Mouse (Mus musculus) MEL-GATA-1-ER (cell line): Measurements from ENCODE around the gene Phex.
A peak's percentile ranks its signal among the peaks of the same experiment; 100 is the strongest.

Experiments used
- DNase-seq: peaks from one replicate; pipeline ENCODE4 v3.0.0-alpha.2; 2012; ENCODE audit warnings: low read depth; ENCODE audit errors: extremely low read depth

Gene Phex

GRCm38 (mm10) chrX:157415212-157415611 is at the start of gene Phex:
Gene Phex (minus strand): TSS chrX:157415312.
- DNase-seq, result no peak

DNA sequence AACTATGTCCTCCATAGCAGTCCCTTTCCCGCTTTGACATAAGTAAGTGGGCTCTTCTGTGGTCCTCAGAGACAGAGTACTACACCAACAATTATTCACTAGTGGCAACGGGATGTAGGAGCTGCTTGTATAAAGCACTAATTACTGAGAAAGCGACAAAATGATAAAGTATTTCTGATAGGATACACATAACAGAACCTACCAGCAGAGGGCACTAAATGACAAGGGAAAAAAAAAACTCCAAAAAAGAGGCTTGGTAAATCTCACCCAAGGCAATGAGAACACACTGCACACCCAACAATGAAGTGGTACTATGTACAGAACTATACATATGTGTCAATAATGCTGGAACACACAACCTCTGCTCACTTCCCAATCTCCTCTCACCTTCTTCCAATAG is 47.6 kb upstream of the Phex start:
- DNase-seq, result no peak

DNA sequence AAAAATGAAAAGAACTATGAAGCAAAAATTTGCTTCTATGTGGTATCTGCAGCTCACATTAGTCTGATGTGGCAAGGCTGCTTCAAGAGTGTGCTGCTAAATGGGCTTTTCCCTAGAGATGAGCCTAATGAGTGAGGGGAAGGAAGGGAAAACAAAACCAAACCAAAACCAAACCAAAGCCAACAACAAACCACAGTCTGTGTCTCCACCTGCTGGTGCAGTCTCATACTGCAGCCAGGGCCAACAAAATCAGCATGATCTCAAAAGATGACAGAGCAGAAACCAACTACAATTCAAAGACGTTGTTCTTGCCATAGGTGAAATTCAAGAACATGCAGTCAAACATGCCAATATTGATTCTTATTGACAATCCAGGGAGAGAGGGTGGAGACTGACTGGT is 39.3 kb upstream of the Phex start:
- DNase-seq, result peak; percentile 30

- no peak for DNase-seq
These were observed 33.9 kb upstream of the Phex start for GRCm38 (mm10) chrX:157449000-157449399.

GRCm38 (mm10) chrX:157447431-157447830 is 32.3 kb upstream of the Phex start:
- DNase-seq, result no peak

DNA sequence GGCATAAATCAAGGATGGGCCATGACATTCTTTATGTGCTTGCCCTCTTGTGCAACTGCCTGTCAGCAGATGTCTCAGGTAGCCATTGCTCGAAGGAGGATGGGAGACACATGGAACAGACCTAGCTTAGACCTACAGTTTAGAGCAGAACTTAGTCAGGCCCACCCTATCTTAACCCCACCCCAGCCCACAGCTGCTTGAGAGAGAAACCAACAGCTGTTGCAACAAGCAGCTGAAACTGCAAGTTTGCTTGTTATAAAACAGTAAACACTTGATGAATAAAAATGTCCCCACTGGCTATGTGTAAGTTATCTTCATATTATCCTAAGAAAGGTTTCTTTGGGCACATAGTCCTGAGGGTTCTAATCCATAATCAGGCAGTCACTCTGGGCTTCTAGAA is 19.7 kb upstream of the Phex start:
- no peak for DNase-seq

DNA sequence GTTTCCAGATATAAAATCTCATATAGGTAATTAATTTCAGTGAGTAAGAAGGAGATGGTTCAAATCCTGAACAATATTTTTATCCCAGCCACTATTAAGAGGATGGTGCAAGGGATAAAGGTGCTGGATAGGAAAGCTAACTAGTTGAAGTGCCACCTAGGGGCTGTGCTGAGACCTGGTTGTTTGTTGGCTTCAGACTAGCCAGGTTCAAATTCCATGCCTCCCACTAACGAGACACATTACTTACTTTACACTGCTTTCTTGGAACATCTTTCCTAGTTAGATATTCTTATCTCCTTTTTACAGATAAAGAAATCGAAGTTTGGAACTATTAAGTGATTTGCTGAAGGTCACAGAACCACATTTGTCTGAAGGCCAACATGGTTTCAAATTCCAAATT is 4.3 kb upstream of the Phex start:
- DNase-seq, result no peak

- no peak for DNase-seq
These were observed 10.2 kb downstream of the Phex start for GRCm38 (mm10) chrX:157404919-157405318.

- DNase-seq, result no peak
These were observed 23.9 kb downstream of the Phex start for GRCm38 (mm10) chrX:157391241-157391640.

DNA sequence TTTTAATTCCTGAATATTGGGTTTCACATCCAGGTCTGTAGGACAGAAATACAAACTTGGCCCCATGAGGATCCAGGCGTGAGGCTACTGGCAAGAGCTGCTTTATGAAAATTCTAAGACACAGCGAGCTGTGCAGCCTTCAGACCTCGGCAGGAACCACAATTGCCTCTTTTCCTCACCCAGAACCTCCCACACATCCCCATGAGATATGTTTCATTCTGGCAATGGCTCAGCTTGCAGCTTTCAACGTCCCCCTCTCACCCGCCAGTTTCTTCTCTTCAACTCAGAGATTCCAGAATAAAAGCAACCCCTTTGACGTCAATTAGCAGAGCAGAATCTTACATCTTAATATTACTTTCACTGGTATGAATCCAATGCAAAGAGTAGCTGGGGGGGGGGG is 25.0 kb downstream of the Phex start:
- no peak for DNase-seq

GRCm38 (mm10) chrX:157388419-157388818 is 26.7 kb downstream of the Phex start:
- DNase-seq, result no peak

- DNase-seq, result no peak
These were observed 28.1 kb downstream of the Phex start for GRCm38 (mm10) chrX:157387025-157387424.

DNA sequence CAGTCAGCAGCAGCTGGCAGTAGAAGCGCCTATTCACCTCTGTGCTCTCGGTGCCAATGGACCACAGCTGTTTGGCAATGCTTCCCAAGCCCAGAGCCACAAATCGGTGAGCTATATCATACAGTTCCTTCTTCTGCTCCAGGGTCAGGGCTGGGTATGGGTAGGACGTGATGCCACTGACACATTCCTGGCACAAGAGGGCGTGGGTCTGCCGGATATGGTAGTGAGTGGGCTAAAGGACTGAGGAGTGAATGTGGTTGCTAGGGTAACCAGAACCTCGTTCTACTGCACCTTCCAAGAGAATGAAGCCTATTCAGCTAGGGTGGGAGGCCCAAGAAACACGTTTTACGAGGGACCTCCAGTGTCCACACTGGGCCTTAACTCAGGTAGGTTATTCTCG is 36.3 kb downstream of the Phex start:
- DNase-seq, result no peak

DNA sequence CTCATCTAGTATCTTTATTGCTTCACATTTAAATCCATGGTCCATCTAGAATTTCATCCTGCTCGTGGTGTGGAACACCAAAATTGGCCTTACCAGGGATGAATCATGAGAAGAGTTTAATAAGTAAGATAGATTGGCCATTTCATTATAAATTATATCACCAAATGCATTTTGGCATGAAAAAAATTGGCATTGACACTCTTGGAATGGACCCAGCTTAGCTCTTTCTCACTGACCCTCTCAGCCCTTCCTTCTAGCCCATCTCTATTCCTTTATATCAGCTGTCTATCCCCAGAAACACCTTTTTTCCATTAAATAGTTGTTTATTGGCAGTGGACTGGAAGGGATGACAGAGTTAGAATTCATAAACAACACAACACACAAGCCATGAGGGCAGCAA is 37.7 kb downstream of the Phex start:
- DNase-seq, result no peak

DNA sequence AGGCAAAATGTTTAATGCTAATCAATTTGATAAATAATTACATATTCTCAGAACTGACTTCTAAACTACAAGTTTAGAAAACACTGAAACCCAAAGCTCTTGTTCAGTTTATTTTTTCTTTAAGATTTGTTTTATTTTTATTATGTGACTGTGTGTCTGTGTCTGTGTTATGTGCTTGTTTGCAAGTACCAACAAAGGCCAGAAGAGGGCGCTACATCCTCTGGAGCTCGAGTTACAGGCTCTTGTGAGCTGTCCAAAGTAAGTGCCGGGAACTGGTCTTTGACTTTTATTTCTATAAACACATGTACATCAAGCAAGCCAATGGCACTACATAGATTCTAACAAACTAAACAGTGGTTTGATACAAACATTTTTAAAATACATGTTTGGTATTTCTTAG is 41.2 kb downstream of the Phex start:
- DNase-seq, result no peak

DNA sequence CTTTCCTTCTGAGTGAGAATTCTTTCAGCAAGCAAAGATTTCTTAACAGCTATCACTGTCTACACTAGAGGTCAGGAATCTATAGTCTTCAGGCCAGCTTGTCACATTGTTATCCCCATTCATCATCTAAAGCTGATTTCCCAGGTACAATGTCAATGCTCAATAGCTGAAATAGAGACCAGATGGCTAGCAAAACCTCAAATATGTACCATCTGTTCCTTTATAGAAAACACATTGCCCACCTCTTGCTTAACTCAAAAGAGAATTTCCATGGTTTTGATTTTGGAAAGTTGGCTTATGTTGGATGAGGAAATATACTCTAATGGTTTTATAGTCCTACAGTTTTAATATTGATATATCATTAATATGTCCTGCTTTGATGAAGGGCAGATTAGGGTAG is 45.9 kb downstream of the Phex start:
- DNase-seq, result no peak

DNA sequence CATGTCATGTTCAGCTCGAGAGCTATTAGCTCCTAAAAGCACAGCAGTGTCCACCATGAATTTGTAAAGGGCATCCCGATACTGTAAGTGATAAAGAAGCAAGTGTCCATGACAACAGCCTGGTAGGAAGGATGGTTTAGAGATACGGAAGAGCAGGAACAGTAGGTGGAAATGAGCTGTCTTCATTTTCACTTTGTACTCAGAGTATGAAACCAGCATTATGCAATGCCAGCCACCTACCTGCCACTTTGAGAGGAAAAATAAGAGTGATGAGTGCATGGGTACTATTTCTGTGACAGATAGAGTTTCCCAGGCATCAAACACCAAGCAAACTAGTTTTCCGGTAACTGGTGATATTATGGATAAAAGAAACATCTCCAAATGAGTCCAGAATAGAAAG is 59.6 kb downstream of the Phex start:
- DNase-seq, result no peak

DNA sequence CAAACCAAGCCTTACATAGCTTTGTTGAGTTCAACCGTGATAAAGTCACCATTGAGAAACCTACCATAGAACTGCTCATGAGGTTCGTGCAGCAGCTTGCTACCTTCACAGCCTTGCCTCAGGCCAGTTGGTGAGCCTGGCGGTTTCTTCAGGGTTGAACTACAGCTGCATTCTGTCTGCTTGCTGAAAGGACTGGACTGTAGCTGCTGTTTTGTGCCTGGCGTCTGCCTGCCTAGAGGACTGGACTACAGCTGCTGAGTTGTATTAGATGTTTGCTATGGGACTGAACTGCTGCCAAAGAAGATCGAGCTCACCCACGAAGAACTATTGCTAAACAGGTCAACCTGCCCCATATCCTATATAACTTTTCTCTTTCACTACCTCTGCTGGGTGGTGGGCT is 68.9 kb downstream of the Phex start:
- no peak for DNase-seq

GRCm38 (mm10) chrX:157334726-157335125 is 80.4 kb downstream of the Phex start:
- no peak for DNase-seq

DNA sequence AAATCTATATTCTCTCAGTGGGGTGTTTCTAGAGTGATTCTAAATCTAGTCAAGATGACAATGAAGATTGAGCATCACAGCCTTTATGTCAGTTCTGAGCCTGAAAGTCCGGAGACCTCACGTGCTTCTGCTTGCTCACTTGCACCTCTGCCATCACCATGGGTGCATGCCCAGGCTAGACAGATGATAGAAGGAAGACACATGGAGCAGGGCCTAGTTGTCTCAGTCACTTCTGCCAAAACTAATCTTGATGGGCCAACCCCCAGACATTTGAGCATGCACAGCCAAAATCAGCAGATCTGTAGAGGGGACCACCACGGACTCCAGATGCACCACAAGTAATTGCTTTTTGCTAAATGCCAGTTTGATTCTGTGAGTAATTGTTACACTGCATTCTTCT is 85.3 kb downstream of the Phex start:
- no peak for DNase-seq

- no peak for DNase-seq
These were observed 86.7 kb downstream of the Phex start for GRCm38 (mm10) chrX:157328396-157328795.

DNA sequence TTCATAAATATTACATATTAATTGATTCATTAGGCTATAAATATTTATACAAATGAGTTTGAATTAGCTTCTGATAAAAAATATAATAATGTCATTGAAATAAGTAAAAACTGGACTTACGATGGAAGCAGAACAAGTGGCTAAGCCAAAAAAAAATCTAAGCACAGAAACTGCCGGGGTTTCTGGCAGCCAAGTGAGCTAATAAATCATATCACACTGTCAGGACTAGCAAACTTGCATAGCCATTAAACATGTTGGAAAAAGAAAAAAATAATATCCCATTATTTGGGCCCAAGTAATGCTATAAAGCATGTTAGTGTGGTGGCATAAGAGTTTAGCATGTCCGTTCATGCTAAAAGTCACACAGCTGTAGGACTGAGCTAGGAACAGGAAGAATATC is 87.4 kb downstream of the Phex start:
- no peak for DNase-seq

- no peak for DNase-seq
These were observed 90.7 kb downstream of the Phex start for GRCm38 (mm10) chrX:157324396-157324795.

- DNase-seq, result no peak
These were observed 104.8 kb downstream of the Phex start for GRCm38 (mm10) chrX:157310331-157310730.
